Mouse (Mus musculus): ENCODE measurements around the gene Vps53.

Gene Vps53

GRCm38 (mm10) chr11:76168976-76169375 lies 10.5 kb downstream of the Vps53 start:
- no peak for DNase-seq (ENCODE audit: low spot score in 2 of 2)

- peak in 1 of 2 experiments; percentile 51 for DNase-seq (ENCODE audit: low spot score in 2 of 2)
Measured at GRCm38 (mm10) chr11:76167079-76167765, 12.2 kb downstream of the Vps53 start.

GRCm38 (mm10) chr11:76166657-76167056 lies 12.8 kb downstream of the Vps53 start:
- no peak for DNase-seq (ENCODE audit: low spot score in 2 of 2)

GRCm38 (mm10) chr11:76160251-76160650 lies 19.2 kb downstream of the Vps53 start:
- DNase-seq (ENCODE audit: low spot score in 2 of 2): no peak

GRCm38 (mm10) chr11:76158375-76158774 lies 21.1 kb downstream of the Vps53 start:
- no peak for DNase-seq (ENCODE audit: low spot score in 2 of 2)

- no peak for DNase-seq (ENCODE audit: low spot score in 2 of 2)
Measured at GRCm38 (mm10) chr11:76154861-76155260, 24.6 kb downstream of the Vps53 start.

- DNase-seq (ENCODE audit: low spot score in 2 of 2): no peak
Measured at GRCm38 (mm10) chr11:76154200-76154599, 25.2 kb downstream of the Vps53 start.

GRCm38 (mm10) chr11:76153236-76153951 lies 26.1 kb downstream of the Vps53 start:
- no peak for DNase-seq (ENCODE audit: low spot score in 2 of 2)

GRCm38 (mm10) chr11:76150980-76151379 lies 28.5 kb downstream of the Vps53 start:
- no peak for DNase-seq (ENCODE audit: low spot score in 2 of 2)

- DNase-seq (ENCODE audit: low spot score in 2 of 2): no peak
Measured at GRCm38 (mm10) chr11:76148055-76149008, 31.1 kb downstream of the Vps53 start.

- DNase-seq (ENCODE audit: low spot score in 2 of 2): no peak
Measured at GRCm38 (mm10) chr11:76146187-76147010, 33.0 kb downstream of the Vps53 start.

GRCm38 (mm10) chr11:76145169-76145568 lies 34.3 kb downstream of the Vps53 start:
- DNase-seq (ENCODE audit: low spot score in 2 of 2): no peak

- DNase-seq (ENCODE audit: low spot score in 2 of 2): no peak
Measured at GRCm38 (mm10) chr11:76144386-76144785, 35.1 kb downstream of the Vps53 start.

GRCm38 (mm10) chr11:76137996-76138395 lies 41.5 kb downstream of the Vps53 start:
- DNase-seq (ENCODE audit: low spot score in 2 of 2): no peak

GRCm38 (mm10) chr11:76135641-76136437 lies 43.6 kb downstream of the Vps53 start:
- DNase-seq (ENCODE audit: low spot score in 2 of 2): no peak

- DNase-seq (ENCODE audit: low spot score in 2 of 2): no peak
Measured at GRCm38 (mm10) chr11:76130859-76131258, 48.6 kb downstream of the Vps53 start.

GRCm38 (mm10) chr11:76125386-76125785 lies 54.1 kb downstream of the Vps53 start:
- no peak for DNase-seq (ENCODE audit: low spot score in 2 of 2)

- DNase-seq (ENCODE audit: low spot score in 2 of 2): no peak
Measured at GRCm38 (mm10) chr11:76123517-76123916, 55.9 kb downstream of the Vps53 start.

GRCm38 (mm10) chr11:76122571-76122970 lies 56.9 kb downstream of the Vps53 start:
- DNase-seq (ENCODE audit: low spot score in 2 of 2): no peak

- DNase-seq (ENCODE audit: low spot score in 2 of 2): no peak
Measured at GRCm38 (mm10) chr11:76121086-76121485, 58.4 kb downstream of the Vps53 start.

All from urinary bladder, adult 18-20 months (tissue).